Mouse (Mus musculus): ENCODE results near the gene Acot8.
A peak's percentile ranks its signal among the peaks of the same experiment; 100 is the strongest.

DNA sequence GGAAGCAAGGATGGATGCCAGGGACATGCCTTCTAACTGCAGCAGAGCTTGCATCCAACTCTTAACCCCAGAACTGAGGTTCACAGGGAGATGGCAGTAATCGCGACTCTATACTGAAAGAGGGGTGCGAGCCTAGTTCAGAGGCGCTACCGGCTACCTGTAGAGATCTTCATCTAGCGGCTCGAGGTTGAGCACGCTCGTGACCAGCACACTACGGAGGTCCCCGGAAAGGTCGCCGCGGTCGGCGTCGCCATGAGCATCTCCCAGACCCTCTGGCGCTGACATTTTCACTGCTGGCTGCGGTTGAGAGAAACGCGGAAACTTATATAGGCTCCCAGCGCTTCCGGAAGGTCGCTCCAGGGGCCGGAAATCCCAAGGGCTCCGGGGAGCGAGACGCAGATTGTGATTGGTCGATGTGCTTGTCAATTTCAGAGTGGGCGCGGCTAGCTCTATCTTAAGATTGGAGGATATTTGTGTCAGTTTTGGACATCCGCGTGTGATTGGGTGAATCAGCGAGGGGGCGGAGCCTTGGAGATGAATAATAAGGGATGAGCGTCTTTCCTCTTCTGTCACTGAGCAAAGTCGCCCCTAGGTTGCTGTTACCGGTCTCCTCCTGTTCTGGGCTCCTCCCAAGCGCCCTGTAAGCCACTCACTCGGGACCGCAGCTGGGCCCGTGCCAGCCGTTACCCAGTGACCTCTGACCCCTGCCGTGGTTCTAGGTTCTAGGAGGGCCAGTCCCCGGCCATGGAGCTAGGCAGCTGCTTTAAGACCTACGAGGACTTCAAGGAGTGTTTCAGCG, at the start of gene Acot8, which contains the start of gene Zswim3:
- TF ChIP-seq GATA1 (IDR thresholded peaks at IDR 0.05; ENCODE audit: borderline replicate concordance, low read length), result no peak
- peak; percentile 83; the same call in 1 of the 2 replicates for TF ChIP-seq FLI1 (IDR thresholded peaks at IDR 0.05; ENCODE audit: low read length)
